Mouse (Mus musculus) kidney, adult 2 months (tissue): ENCODE data around the gene Plekhh3. TPM values are rescaled to one million over a fixed set of nuclear protein-coding genes. Genes with fewer than 3 reads are reported as not detected.
"Not testable (repeated sequence)": the region's sequence is repeated elsewhere in the genome, so short reads cannot be mapped to it uniquely, and the experiment has no call there.

Experiments used
- DNase-seq: peaks from one replicate; pipeline ENCODE4 v3.0.0; 2021
- H3K27ac ChIP-seq: fragments of 200-500 bp; 2 replicates; pipeline ENCODE4 v1.5.1; 2012; ENCODE audit warnings: low read depth, low read length, control low read depth, inconsistent platforms; ENCODE audit not compliant: insufficient read depth
- H3K27me3 ChIP-seq: fragments of 200-500 bp; replicated peaks from 2 replicates; pipeline ENCODE4 v1.6.1; 2012; ENCODE audit warnings: mild to moderate bottlenecking, moderate library complexity, low read length, inconsistent platforms; ENCODE audit not compliant: control insufficient read depth, insufficient read depth
- H3K36me3 ChIP-seq: fragments of 200-500 bp; 2 replicates; pipeline ENCODE4 v1.6.1; 2012; ENCODE audit warnings: mild to moderate bottlenecking, moderate library complexity, low read length, inconsistent platforms; ENCODE audit not compliant: control insufficient read depth, insufficient read depth
- H3K4me1 ChIP-seq: fragments of 200-500 bp; 2 replicates; pipeline ENCODE4 v1.6.1; 2011; ENCODE audit warnings: low read length; ENCODE audit not compliant: control insufficient read depth, insufficient read depth
- H3K4me3 ChIP-seq: fragments of 200-500 bp; 2 replicates; pipeline ENCODE4 v1.5.1; 2011; ENCODE audit warnings: mild to moderate bottlenecking, low read depth, low read length, control low read depth; ENCODE audit not compliant: insufficient read depth
- CTCF ChIP-seq: fragments of 200-500 bp; conservative IDR thresholded peaks from 2 replicates; pipeline ENCODE4 v1.5.1; 2011; ENCODE audit warnings: low read depth, mild to moderate bottlenecking, control low read depth, low read length, moderate library complexity, mixed read lengths; ENCODE audit not compliant: insufficient read depth, insufficient read length
- POLR2A ChIP-seq: fragments of 200-500 bp; IDR thresholded peaks from one replicate; pipeline ENCODE4 v1.6.1; 2011; ENCODE audit warnings: low read depth, low read length, control low read depth
- WGBS: fragments of 180-500 bp; shearing (Covaris S2); methylation state at CpG from one replicate; pipeline ENCODE4 v1.1.7; 2018; 5-methylcytosine and 5-hydroxymethylcytosine counted together
- polyA plus RNA-seq: library from polyadenylated mRNA; depleted of rRNA; stranded (reverse); fragments of >200 nt; gene quantifications from 2 replicates; pipeline ENCODE4 v1.2.3, GENCODE M21; 2012

Plekhh3 gene
- polyA plus RNA-seq, 1 experiment = 19.3 TPM

GRCm38 (mm10) chr11:101134217-101134865 lies 36.8 kb downstream of the Plekhh3 start:
- H3K4me1 ChIP-seq = peaks cover 3% of the 10 kb centered on the region; the same call in 1 of the 2 replicates
- H3K36me3 ChIP-seq = no peaks in the 10 kb centered on the region
- H3K4me3 ChIP-seq = no peak overlapping the region
- TF ChIP-seq POLR2A = no peak
- no peak for TF ChIP-seq CTCF
- 54% methylated on average over 13 of the region's 13 CpGs for WGBS
- H3K27ac ChIP-seq = no peak overlapping the region
- peak; percentile 32 for DNase-seq
- no peaks in the 10 kb centered on the region for H3K27me3 ChIP-seq

GRCm38 (mm10) chr11:101133037-101133436 lies 38.1 kb downstream of the Plekhh3 start:
- H3K4me3 ChIP-seq = no peak overlapping the region
- no peaks in the 10 kb centered on the region for H3K4me1 ChIP-seq
- no peak for TF ChIP-seq POLR2A
- TF ChIP-seq CTCF = no peak
- peak; percentile 72 for DNase-seq
- H3K27me3 ChIP-seq = no peaks in the 10 kb centered on the region
- no peaks in the 10 kb centered on the region for H3K36me3 ChIP-seq
- no peak overlapping the region for H3K27ac ChIP-seq
- 57% methylated on average over 12 of the region's 12 CpGs for WGBS

- Histone ChIP-seq H3K27me3 (no peaks in the 10 kb centered on the region), H3K4me1 (no peaks in the 10 kb centered on the region), H3K36me3 (no peaks in the 10 kb centered on the region), H3K4me3 (no peak overlapping the region), H3K27ac (no peak overlapping the region)
- TF ChIP-seq CTCF = peak; percentile 42
- no peak for TF ChIP-seq POLR2A
- WGBS = 90% methylated on average over 6 of the region's 6 CpGs
- DNase-seq = peak; percentile 42
These were observed 39.5 kb downstream of the Plekhh3 start for GRCm38 (mm10) chr11:101131701-101132100.

- H3K4me1 ChIP-seq = no peaks in the 10 kb centered on the region
- 87% methylated on average over 2 of the region's 2 CpGs for WGBS
- no peaks in the 10 kb centered on the region for H3K27me3 ChIP-seq
- no peak overlapping the region for H3K27ac ChIP-seq
- H3K4me3 ChIP-seq = no peak overlapping the region
- TF ChIP-seq POLR2A (no peak), CTCF (no peak)
- no peak for DNase-seq
- no peaks in the 10 kb centered on the region for H3K36me3 ChIP-seq
These were observed 40.0 kb downstream of the Plekhh3 start for GRCm38 (mm10) chr11:101131187-101131586.

GRCm38 (mm10) chr11:101130056-101130756 lies 40.9 kb downstream of the Plekhh3 start:
- H3K4me1 ChIP-seq = no peaks in the 10 kb centered on the region
- 37% methylated on average over 18 of the region's 18 CpGs for WGBS
- H3K27ac ChIP-seq = no peak overlapping the region
- no peak for DNase-seq
- no peak overlapping the region for H3K4me3 ChIP-seq
- no peaks in the 10 kb centered on the region for H3K36me3 ChIP-seq
- TF ChIP-seq POLR2A = no peak
- no peak for TF ChIP-seq CTCF
- no peaks in the 10 kb centered on the region for H3K27me3 ChIP-seq

- Histone ChIP-seq H3K27me3 (no peaks in the 10 kb centered on the region), H3K4me3 (no peak overlapping the region), H3K27ac (no peak overlapping the region), H3K4me1 (no peaks in the 10 kb centered on the region), H3K36me3 (no peaks in the 10 kb centered on the region)
- DNase-seq = no peak
- no peak for TF ChIP-seq POLR2A
- no peak for TF ChIP-seq CTCF
- WGBS = 79% methylated on average over 11 of the region's 11 CpGs
These were observed 42.1 kb downstream of the Plekhh3 start for GRCm38 (mm10) chr11:101128996-101129577.

DNA sequence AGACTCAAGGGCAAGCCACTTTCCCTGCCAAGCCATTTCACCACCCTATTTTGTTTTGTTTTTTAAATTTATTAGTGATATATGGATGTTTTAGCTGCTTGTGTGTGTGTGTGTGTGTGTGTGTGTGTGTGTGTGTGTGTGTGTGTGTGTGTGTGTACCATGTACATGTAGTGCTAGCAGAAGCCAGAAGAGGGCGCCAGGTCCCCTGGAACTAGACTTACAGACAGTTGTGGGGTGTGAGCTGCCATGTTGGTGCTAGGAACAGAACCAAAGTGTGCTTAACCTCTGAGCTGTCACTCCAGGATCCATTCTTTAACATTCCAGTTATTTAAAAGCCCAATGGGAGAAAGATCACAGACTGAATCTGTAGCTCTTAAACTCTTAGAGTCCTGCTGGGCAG lies 44.1 kb downstream of the Plekhh3 start:
- Histone ChIP-seq H3K4me1 (no peaks in the 10 kb centered on the region), H3K36me3 (no peaks in the 10 kb centered on the region), H3K4me3 (no peak overlapping the region), H3K27me3 (no peaks in the 10 kb centered on the region), H3K27ac (no peak overlapping the region)
- no peak for TF ChIP-seq POLR2A
- TF ChIP-seq CTCF = peak; percentile 23; the same call in 1 of the 2 replicates
- WGBS = 100% methylated on average over 1 of the region's 1 CpGs
- no peak for DNase-seq

- H3K27me3 ChIP-seq, H3K4me1 ChIP-seq, H3K36me3 ChIP-seq, H3K4me3 ChIP-seq, H3K27ac ChIP-seq, DNase-seq: not testable (repeated sequence)
- 93% methylated on average over 9 of the region's 9 CpGs for WGBS
These were observed 46.1 kb downstream of the Plekhh3 start for GRCm38 (mm10) chr11:101125008-101125407.

DNA sequence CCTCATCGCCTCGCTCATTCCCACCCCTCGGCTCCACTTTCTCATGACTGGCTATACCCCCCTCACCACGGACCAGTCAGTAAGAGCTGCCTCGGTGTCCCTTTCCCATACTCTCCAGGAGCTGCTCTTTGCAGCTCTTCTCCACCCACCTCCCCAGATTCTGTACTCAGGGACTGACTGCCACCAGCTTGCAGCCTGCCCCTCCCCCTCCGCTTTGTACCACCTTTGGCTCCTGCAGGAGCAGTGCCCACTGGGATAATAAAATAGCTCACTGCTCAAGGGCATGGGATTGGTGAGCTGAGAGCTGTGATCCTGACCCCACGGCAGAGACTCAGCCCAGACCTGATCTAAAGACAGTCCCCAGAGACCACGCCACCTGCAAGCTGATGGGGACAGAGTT lies 46.7 kb downstream of the Plekhh3 start:
- 95% methylated on average over 8 of the region's 8 CpGs for WGBS
- not testable (repeated sequence) for H3K27me3 ChIP-seq, H3K27ac ChIP-seq, H3K4me1 ChIP-seq, DNase-seq, H3K36me3 ChIP-seq, H3K4me3 ChIP-seq
